In genomic region chr4:149485825-149486206, GRCm38 (mm10) we compare ENCODE assay signal across 8 mouse cellular contexts. TPM values are rescaled to one million over a fixed set of nuclear protein-coding genes. Genes with fewer than 3 reads are reported as not detected.
DNase-seq lines count a peak whose midpoint lies in the region; ATAC-seq and TF ChIP-seq lines count a peak whose summit lies in the region.

No protein-coding gene starts in this region.

- H3K27me3 ChIP-seq in hindbrain, embryonic 11.5 days (ENCODE audit: control insufficient read depth, insufficient read depth, low read length): no peaks in the 10 kb centered on the region
- no peaks in the 10 kb centered on the region for H3K27me3 ChIP-seq in limb, embryonic 15.5 days
- no peaks in the 10 kb centered on the region for H3K27me3 ChIP-seq in midbrain, postnatal 0 days (ENCODE audit: insufficient read depth, low read length)

- peak; percentile 26; the same call in 1 of the 2 replicates for TF ChIP-seq POLR2A in embryonic fibroblast, embryonic 13.5 days (IDR thresholded peaks at IDR 0.05; ENCODE audit: low read depth, low read length)

- WGBS in hindbrain, embryonic 11.5 days: 2% methylated on average over 10 of the region's 10 CpGs
- WGBS in limb, embryonic 15.5 days: under 1% methylated on average over 10 of the region's 10 CpGs
- WGBS in midbrain, postnatal 0 days: under 1% methylated on average over 10 of the region's 10 CpGs

- ATAC-seq in frontal cortex, adult (ENCODE audit: low TSS enrichment): no peak
- peak; percentile 28 for ATAC-seq in hindbrain, embryonic 11.5 days (ENCODE audit: low FRiP score)
- ATAC-seq in limb, embryonic 15.5 days (ENCODE audit: insufficient number of reproducible peaks, low FRiP score, low TSS enrichment, low read depth): no peak
- ATAC-seq in midbrain, postnatal 0 days (ENCODE audit: low FRiP score): no peak

- H3K27ac ChIP-seq in embryonic fibroblast, embryonic 13.5 days (ENCODE audit: insufficient read depth, low read length): peak overlapping the region; percentile 80
- 0 out of 2 replicates have a peak overlapping the region, but pooled peaks have one; percentile 55 for H3K27ac ChIP-seq in hindbrain, embryonic 11.5 days (ENCODE audit: low read depth, low read length)
- H3K27ac ChIP-seq in limb, embryonic 15.5 days: peak overlapping the region; percentile 80
- H3K27ac ChIP-seq in midbrain, postnatal 0 days (ENCODE audit: low read depth, low read length): peak overlapping the region; percentile 62; the same call in 1 of the 2 replicates

- no peak for TF ChIP-seq CTCF in embryonic fibroblast, embryonic 13.5 days (IDR thresholded peaks at IDR 0.05; ENCODE audit: borderline replicate concordance, insufficient read depth, low read length)
- TF ChIP-seq CTCF in midbrain, postnatal 0 days (IDR thresholded peaks at IDR 0.05): peak; percentile 63

- no peaks in the 10 kb centered on the region for H3K36me3 ChIP-seq in hindbrain, embryonic 11.5 days (ENCODE audit: control insufficient read depth, insufficient read depth, low read length)
- peaks cover 37% of the 10 kb centered on the region for H3K36me3 ChIP-seq in limb, embryonic 15.5 days
- H3K36me3 ChIP-seq in midbrain, postnatal 0 days (ENCODE audit: insufficient read depth, low read length): peaks cover 23% of the 10 kb centered on the region

- H3K4me1 ChIP-seq in embryonic fibroblast, embryonic 13.5 days (ENCODE audit: control insufficient read depth, insufficient read depth, low read length): no peaks in the 10 kb centered on the region; the same call in 1 of the 2 replicates
- 0 out of 2 replicates have a peak, but pooled peaks cover 3% of the 10 kb centered on the region for H3K4me1 ChIP-seq in hindbrain, embryonic 11.5 days (replicated peaks; ENCODE audit: control insufficient read depth, insufficient read depth, low read length)
- peaks cover 21% of the 10 kb centered on the region for H3K4me1 ChIP-seq in limb, embryonic 15.5 days
- H3K4me1 ChIP-seq in midbrain, postnatal 0 days (ENCODE audit: insufficient read depth, low read length): no peaks in the 10 kb centered on the region

- H3K9me3 ChIP-seq in hindbrain, embryonic 11.5 days (ENCODE audit: control insufficient read depth, low read length): no peaks in the 10 kb centered on the region
- no peaks in the 10 kb centered on the region for H3K9me3 ChIP-seq in limb, embryonic 15.5 days
- no peaks in the 10 kb centered on the region for H3K9me3 ChIP-seq in midbrain, postnatal 0 days (ENCODE audit: low read length)

- H3K4me2 ChIP-seq in hindbrain, embryonic 11.5 days (replicated peaks; ENCODE audit: low read depth, low read length): peak overlapping the region; percentile 73
- peak overlapping the region; percentile 65 for H3K4me2 ChIP-seq in limb, embryonic 15.5 days
- H3K4me2 ChIP-seq in midbrain, postnatal 0 days (ENCODE audit: low read depth, low read length, poor library complexity, severe bottlenecking): peak overlapping the region; percentile 58

- DNase-seq in frontal cortex, postnatal 36 days (ENCODE audit: low spot score in 2 of 2): peak; percentile 11 to 31
- peak; percentile 52 for DNase-seq in Muller cell, postnatal 12 days (ENCODE audit: inconsistent ontology term)
- peak; percentile 39 for DNase-seq in hindbrain, embryonic 11.5 days (ENCODE audit: low spot score)
- peak; percentile 69 for DNase-seq in midbrain, postnatal 0 days (ENCODE audit: low spot score)
- no peak for DNase-seq in cerebellum, adult 11-12 months

- peak overlapping the region; percentile 74 for H3K4me3 ChIP-seq in embryonic fibroblast, embryonic 13.5 days (ENCODE audit: insufficient read depth, low read length)
- H3K4me3 ChIP-seq in hindbrain, embryonic 11.5 days (ENCODE audit: low read depth, low read length): peak overlapping the region; percentile 76
- peak overlapping the region; percentile 65 for H3K4me3 ChIP-seq in limb, embryonic 15.5 days
- H3K4me3 ChIP-seq in midbrain, postnatal 0 days (ENCODE audit: low read depth, low read length): peak overlapping the region; percentile 75

- peak overlapping the region; percentile 64 for H3K9ac ChIP-seq in hindbrain, embryonic 11.5 days (ENCODE audit: low read depth, low read length)
- peak overlapping the region; percentile 68 for H3K9ac ChIP-seq in limb, embryonic 15.5 days
- peak overlapping the region; percentile 82; the same call in 1 of the 2 replicates for H3K9ac ChIP-seq in midbrain, postnatal 0 days (replicated peaks; ENCODE audit: low read length, poor library complexity, severe bottlenecking)

RNA-seq across cellular contexts. Expression of gene Lzic, which starts 0.8 kb away (rescaled TPM):
- polyA plus RNA-seq in embryonic fibroblast, embryonic 13.5 days (2011; ENCODE audit: insufficient read length, low read depth, missing spikeins): 48.3 and 49.3 TPM in 2 replicates
- 48.4 and 54.8 TPM in 2 replicates for polyA plus RNA-seq in hindbrain, embryonic 11.5 days (2014; fragmentation: Nextera tagmentation; extraction: Ambion mirVana)
- 42.4 and 46.1 TPM in 2 replicates for polyA plus RNA-seq in limb, embryonic 15.5 days (2015; fragmentation: Nextera tagmentation; extraction: Ambion mirVana)
- total RNA-seq in midbrain, postnatal 0 days (2014; rRNA removed): 44.3 and 54.7 TPM in 2 replicates
- polyA plus RNA-seq in midbrain, postnatal 0 days (2015; fragmentation: Nextera tagmentation; extraction: Ambion mirVana): 34.4 and 39.3 TPM in 2 replicates

RNA-seq across cellular contexts. Expression of gene Nmnat1, which starts 0.8 kb away (rescaled TPM):
- polyA plus RNA-seq in embryonic fibroblast, embryonic 13.5 days (2011; ENCODE audit: insufficient read length, low read depth, missing spikeins): 5.1 and 7.0 TPM in 2 replicates
- 15.5 and 16.9 TPM in 2 replicates for polyA plus RNA-seq in hindbrain, embryonic 11.5 days (2014; fragmentation: Nextera tagmentation; extraction: Ambion mirVana)
- 8.6 TPM in 2 replicates for polyA plus RNA-seq in limb, embryonic 15.5 days (2015; fragmentation: Nextera tagmentation; extraction: Ambion mirVana)
- total RNA-seq in midbrain, postnatal 0 days (2014; rRNA removed): 2.9 and 6.3 TPM in 2 replicates
- polyA plus RNA-seq in midbrain, postnatal 0 days (2015; fragmentation: Nextera tagmentation; extraction: Ambion mirVana): 4.1 and 4.3 TPM in 2 replicates

RNA-seq across cellular contexts. Expression of gene Tmem274, which starts 8.6 kb away (rescaled TPM):
- polyA plus RNA-seq in embryonic fibroblast, embryonic 13.5 days (2011; ENCODE audit: insufficient read length, low read depth, missing spikeins): not detected in 2 replicates
- not detected in 2 replicates for polyA plus RNA-seq in hindbrain, embryonic 11.5 days (2014; fragmentation: Nextera tagmentation; extraction: Ambion mirVana)
- polyA plus RNA-seq in limb, embryonic 15.5 days (2015; fragmentation: Nextera tagmentation; extraction: Ambion mirVana): not detected in 2 replicates
- total RNA-seq in midbrain, postnatal 0 days (2014; rRNA removed): not detected in 2 replicates
- polyA plus RNA-seq in midbrain, postnatal 0 days (2015; fragmentation: Nextera tagmentation; extraction: Ambion mirVana): not detected in 2 replicates

RNA-seq across cellular contexts. Expression of gene Rbp7, which starts 31.0 kb away (rescaled TPM):
- polyA plus RNA-seq in embryonic fibroblast, embryonic 13.5 days (2011; ENCODE audit: insufficient read length, low read depth, missing spikeins): not detected in 2 replicates
- polyA plus RNA-seq in hindbrain, embryonic 11.5 days (2014; fragmentation: Nextera tagmentation; extraction: Ambion mirVana): not detected in 2 replicates
- 1.0 and 1.5 TPM in 2 replicates for polyA plus RNA-seq in limb, embryonic 15.5 days (2015; fragmentation: Nextera tagmentation; extraction: Ambion mirVana)
- total RNA-seq in midbrain, postnatal 0 days (2014; rRNA removed): not detected in 2 replicates
- polyA plus RNA-seq in midbrain, postnatal 0 days (2015; fragmentation: Nextera tagmentation; extraction: Ambion mirVana): 0.44 and 0.49 TPM in 2 replicates

RNA-seq across cellular contexts. Expression of gene Ctnnbip1, which starts 32.2 kb away (rescaled TPM):
- 11.4 TPM in 2 replicates for polyA plus RNA-seq in embryonic fibroblast, embryonic 13.5 days (2011; ENCODE audit: insufficient read length, low read depth, missing spikeins)
- 63.4 and 65.2 TPM in 2 replicates for polyA plus RNA-seq in hindbrain, embryonic 11.5 days (2014; fragmentation: Nextera tagmentation; extraction: Ambion mirVana)
- polyA plus RNA-seq in limb, embryonic 15.5 days (2015; fragmentation: Nextera tagmentation; extraction: Ambion mirVana): 58.9 and 64.4 TPM in 2 replicates
- total RNA-seq in midbrain, postnatal 0 days (2014; rRNA removed): 105 and 109 TPM in 2 replicates
- 116 and 117 TPM in 2 replicates for polyA plus RNA-seq in midbrain, postnatal 0 days (2015; fragmentation: Nextera tagmentation; extraction: Ambion mirVana)
